Mouse (Mus musculus) liver, embryonic 13.5 days (tissue): ENCODE data around the gene Cdkal1. TPM values are rescaled to one million over a fixed set of nuclear protein-coding genes. Genes with fewer than 3 reads are reported as not detected.

Experiments
- ATAC-seq: fragments of 200-750 bp; cut with Nextera tagmentation; 2 replicates; pipeline ENCODE4 v1.8.0; 2017; ENCODE audit warnings: low read depth, mild to moderate bottlenecking, moderate number of reproducible peaks, moderate library complexity
- DNase-seq: peaks from one replicate; pipeline ENCODE4 v3.0.0; 2022
- H3K27ac ChIP-seq: fragments of 300-500 bp; sonication (generic); 2 replicates; pipeline ENCODE4 v1.5.1; 2015; ENCODE audit warnings: moderate library complexity, mild to moderate bottlenecking, inconsistent platforms
- H3K27me3 ChIP-seq: fragments of 300-500 bp; sonication (generic); 2 replicates; pipeline ENCODE4 v1.6.1; 2015; ENCODE audit warnings: mild to moderate bottlenecking, inconsistent platforms
- H3K36me3 ChIP-seq: fragments of 300-500 bp; sonication (generic); 2 replicates; pipeline ENCODE4 v1.6.1; 2015; ENCODE audit warnings: mild to moderate bottlenecking, inconsistent platforms
- H3K4me1 ChIP-seq: fragments of 300-500 bp; sonication (generic); replicated peaks from 2 replicates; pipeline ENCODE4 v1.6.1; 2015; ENCODE audit warnings: inconsistent platforms
- H3K4me2 ChIP-seq: fragments of 300-500 bp; sonication (generic); 2 replicates; pipeline ENCODE4 v1.6.1; 2015; ENCODE audit warnings: inconsistent platforms, mild to moderate bottlenecking, moderate library complexity
- H3K4me3 ChIP-seq: fragments of 300-500 bp; sonication (generic); replicated peaks from 2 replicates; pipeline ENCODE4 v1.5.1; 2015; ENCODE audit warnings: mild to moderate bottlenecking, inconsistent platforms
- H3K9ac ChIP-seq: fragments of 300-500 bp; sonication (generic); 2 replicates; pipeline ENCODE4 v1.6.1; 2015; ENCODE audit warnings: mild to moderate bottlenecking, inconsistent platforms
- H3K9me3 ChIP-seq: fragments of 300-500 bp; sonication (generic); replicated peaks from 2 replicates; pipeline ENCODE4 v1.6.1; 2016; ENCODE audit warnings: inconsistent platforms
- WGBS: fragments of 180-500 bp; shearing (Covaris S2); methylation state at CpG from one replicate; pipeline ENCODE4 v1.1.7; 2015; ENCODE audit not compliant: insufficient replicate concordance; 5-methylcytosine and 5-hydroxymethylcytosine counted together
- polyA plus RNA-seq: library from polyadenylated mRNA; unstranded; fragments of >200 nt; fragmentation: Nextera tagmentation; extraction: Ambion mirVana; gene quantifications from 2 replicates; pipeline ENCODE4 v1.2.1, GENCODE M21; 2015

Gene Cdkal1
- polyA plus RNA-seq, 1 experiment from 2014 or later: 10.0 TPM

GRCm38 (mm10) chr13:29831126-29831525 lies 24.3 kb downstream of the Cdkal1 start:
- Histone ChIP-seq H3K4me1 (peaks cover 18% of the 10 kb centered on the region), H3K36me3 (0 out of 2 replicates have a peak, but pooled peaks cover 3% of the 10 kb centered on the region), H3K9ac (no peak overlapping the region), H3K9me3 (no peaks in the 10 kb centered on the region), H3K4me2 (no peak overlapping the region), H3K27me3 (no peaks in the 10 kb centered on the region), H3K4me3 (no peak overlapping the region), H3K27ac (no peak overlapping the region)
- no peak for ATAC-seq
- DNase-seq: no peak
- 84% methylated on average over 4 of the region's 4 CpGs for WGBS

GRCm38 (mm10) chr13:29828032-29828431 lies 27.4 kb downstream of the Cdkal1 start:
- H3K9ac ChIP-seq: no peak overlapping the region
- DNase-seq (no peak), ATAC-seq (peak; percentile 62)
- no peak overlapping the region for H3K4me3 ChIP-seq
- H3K4me2 ChIP-seq: no peak overlapping the region
- 49% methylated on average over 1 of the region's 1 CpGs for WGBS
- H3K27me3 ChIP-seq: no peaks in the 10 kb centered on the region
- H3K9me3 ChIP-seq: no peaks in the 10 kb centered on the region
- H3K4me1 ChIP-seq: peaks cover 25% of the 10 kb centered on the region
- no peaks in the 10 kb centered on the region for H3K36me3 ChIP-seq
- H3K27ac ChIP-seq: no peak overlapping the region

DNA sequence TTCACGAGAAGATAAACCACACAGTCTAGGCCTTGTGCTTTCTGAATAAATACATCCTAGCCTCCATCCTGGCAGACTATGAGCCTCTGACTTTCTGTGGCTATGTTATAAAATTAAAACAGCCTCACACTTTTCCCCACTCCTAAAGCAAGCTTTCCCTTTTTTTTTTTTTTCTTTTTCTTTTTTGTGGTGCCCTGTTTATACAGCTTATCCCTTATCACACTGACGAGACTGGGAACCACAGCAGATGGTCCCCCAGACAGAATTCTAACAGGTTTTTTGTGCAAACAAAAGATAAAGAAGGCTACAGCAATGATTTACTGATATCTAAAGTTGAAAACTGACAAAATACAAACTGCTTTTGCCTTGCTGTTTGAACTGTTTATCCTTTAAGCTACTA lies 29.0 kb downstream of the Cdkal1 start:
- H3K4me3 ChIP-seq: no peak overlapping the region
- H3K4me1 ChIP-seq: peaks cover 28% of the 10 kb centered on the region
- DNase-seq: no peak
- no peaks in the 10 kb centered on the region for H3K27me3 ChIP-seq
- H3K4me2 ChIP-seq: no peak overlapping the region
- ATAC-seq: 0 out of 2 replicates have a peak, but pooled peaks have one; percentile 23
- no peak overlapping the region for H3K9ac ChIP-seq
- no peaks in the 10 kb centered on the region for H3K9me3 ChIP-seq
- 29% methylated on average over 2 of the region's 2 CpGs for WGBS
- no peak overlapping the region for H3K27ac ChIP-seq
- no peaks in the 10 kb centered on the region for H3K36me3 ChIP-seq

DNA sequence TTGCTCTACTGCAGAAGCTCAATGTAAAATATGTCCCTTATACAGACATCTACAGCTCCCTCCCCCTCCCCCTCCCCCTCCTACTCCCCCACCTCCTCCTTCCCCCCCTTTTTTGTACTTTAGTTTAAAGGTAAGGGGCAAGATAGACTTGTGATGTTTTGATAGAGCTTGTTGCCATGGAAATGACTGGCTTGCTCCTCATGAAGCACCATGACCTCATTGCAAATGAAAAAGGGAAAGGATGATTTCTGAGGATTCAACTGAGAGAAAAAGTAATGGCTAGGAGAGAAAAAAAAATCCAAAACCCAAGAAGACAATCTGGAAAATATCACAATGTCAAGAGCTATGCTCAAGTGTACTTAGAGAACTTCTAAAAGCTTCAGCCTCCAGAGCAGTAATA lies 29.4 kb downstream of the Cdkal1 start:
- Histone ChIP-seq H3K36me3 (no peaks in the 10 kb centered on the region), H3K9me3 (no peaks in the 10 kb centered on the region), H3K27ac (no peak overlapping the region), H3K9ac (no peak overlapping the region), H3K4me1 (peaks cover 26% of the 10 kb centered on the region), H3K4me2 (no peak overlapping the region), H3K27me3 (no peaks in the 10 kb centered on the region), H3K4me3 (no peak overlapping the region)
- ATAC-seq (no peak), DNase-seq (no peak)

GRCm38 (mm10) chr13:29824797-29825196 lies 30.7 kb downstream of the Cdkal1 start:
- peaks cover 31% of the 10 kb centered on the region for H3K4me1 ChIP-seq
- H3K4me3 ChIP-seq: no peak overlapping the region
- 75% methylated on average over 4 of the region's 4 CpGs for WGBS
- H3K27ac ChIP-seq: no peak overlapping the region
- H3K4me2 ChIP-seq: no peak overlapping the region
- DNase-seq: no peak
- no peaks in the 10 kb centered on the region for H3K27me3 ChIP-seq
- H3K9ac ChIP-seq: no peak overlapping the region
- ATAC-seq: no peak
- H3K9me3 ChIP-seq: no peaks in the 10 kb centered on the region
- no peaks in the 10 kb centered on the region for H3K36me3 ChIP-seq

- WGBS: 69% methylated on average over 8 of the region's 8 CpGs
These were observed 31.1 kb downstream of the Cdkal1 start for GRCm38 (mm10) chr13:29824326-29824725.

DNA sequence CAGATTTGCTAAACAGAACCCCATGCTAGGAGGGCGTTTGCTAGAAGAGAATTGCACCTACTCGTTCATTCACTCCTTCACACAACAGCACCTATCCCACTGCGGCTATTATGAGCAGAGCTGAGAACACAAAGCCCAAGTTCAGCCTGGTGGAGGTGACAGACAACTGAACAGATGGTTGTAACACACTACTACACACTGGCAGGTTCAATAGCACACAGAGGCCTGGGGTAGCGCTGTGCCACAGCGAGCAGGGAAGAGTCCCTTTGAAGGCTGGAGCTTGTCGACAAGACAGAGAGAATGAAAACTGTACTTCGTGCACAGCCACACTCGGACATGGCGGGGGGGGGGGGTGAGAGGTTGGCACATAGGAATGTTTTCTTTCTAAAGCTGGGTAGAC lies 31.6 kb downstream of the Cdkal1 start:
- Histone ChIP-seq H3K36me3 (no peaks in the 10 kb centered on the region), H3K27me3 (no peaks in the 10 kb centered on the region), H3K4me2 (no peak overlapping the region), H3K4me3 (no peak overlapping the region), H3K9ac (no peak overlapping the region), H3K9me3 (no peaks in the 10 kb centered on the region), H3K27ac (no peak overlapping the region), H3K4me1 (peaks cover 38% of the 10 kb centered on the region)
- 73% methylated on average over 9 of the region's 9 CpGs for WGBS
- no peak for DNase-seq
- no peak for ATAC-seq

More at GRCm38 (mm10) chr13:29824326-29824725, 31.1 kb downstream of the Cdkal1 start:
- Histone ChIP-seq H3K4me2 (no peak overlapping the region), H3K4me1 (peaks cover 34% of the 10 kb centered on the region), H3K27ac (no peak overlapping the region), H3K9ac (no peak overlapping the region), H3K4me3 (no peak overlapping the region), H3K27me3 (no peaks in the 10 kb centered on the region), H3K9me3 (no peaks in the 10 kb centered on the region), H3K36me3 (no peaks in the 10 kb centered on the region)
- DNase-seq (no peak), ATAC-seq (no peak)

GRCm38 (mm10) chr13:29823487-29823886 lies 32.0 kb downstream of the Cdkal1 start:
- Histone ChIP-seq H3K9me3 (no peaks in the 10 kb centered on the region), H3K4me3 (no peak overlapping the region), H3K4me2 (no peak overlapping the region), H3K4me1 (peaks cover 42% of the 10 kb centered on the region), H3K9ac (no peak overlapping the region), H3K27ac (no peak overlapping the region), H3K27me3 (no peaks in the 10 kb centered on the region), H3K36me3 (no peaks in the 10 kb centered on the region)
- ATAC-seq (no peak), DNase-seq (no peak)
- WGBS: 72% methylated on average over 8 of the region's 8 CpGs

GRCm38 (mm10) chr13:29819910-29820583 lies 35.4 kb downstream of the Cdkal1 start:
- Histone ChIP-seq H3K36me3 (no peaks in the 10 kb centered on the region), H3K4me2 (no peak overlapping the region), H3K4me3 (no peak overlapping the region), H3K4me1 (peaks cover 30% of the 10 kb centered on the region), H3K9ac (no peak overlapping the region), H3K9me3 (no peaks in the 10 kb centered on the region), H3K27me3 (no peaks in the 10 kb centered on the region), H3K27ac (no peak overlapping the region)
- 62% methylated on average over 9 of the region's 9 CpGs for WGBS
- DNase-seq (no peak), ATAC-seq (no peak)

- H3K4me2 ChIP-seq: no peak overlapping the region
- H3K4me3 ChIP-seq: no peak overlapping the region
- H3K27me3 ChIP-seq: no peaks in the 10 kb centered on the region
- DNase-seq: no peak
- ATAC-seq: no peak
- H3K9ac ChIP-seq: no peak overlapping the region
- 68% methylated on average over 3 of the region's 3 CpGs for WGBS
- no peaks in the 10 kb centered on the region for H3K9me3 ChIP-seq
- H3K4me1 ChIP-seq: peaks cover 30% of the 10 kb centered on the region
- no peaks in the 10 kb centered on the region for H3K36me3 ChIP-seq
- H3K27ac ChIP-seq: no peak overlapping the region
These were observed 36.3 kb downstream of the Cdkal1 start for GRCm38 (mm10) chr13:29819147-29819546.

GRCm38 (mm10) chr13:29818314-29818713 lies 37.2 kb downstream of the Cdkal1 start:
- WGBS: 31% methylated on average over 2 of the region's 2 CpGs
- no peak overlapping the region for H3K27ac ChIP-seq

DNA sequence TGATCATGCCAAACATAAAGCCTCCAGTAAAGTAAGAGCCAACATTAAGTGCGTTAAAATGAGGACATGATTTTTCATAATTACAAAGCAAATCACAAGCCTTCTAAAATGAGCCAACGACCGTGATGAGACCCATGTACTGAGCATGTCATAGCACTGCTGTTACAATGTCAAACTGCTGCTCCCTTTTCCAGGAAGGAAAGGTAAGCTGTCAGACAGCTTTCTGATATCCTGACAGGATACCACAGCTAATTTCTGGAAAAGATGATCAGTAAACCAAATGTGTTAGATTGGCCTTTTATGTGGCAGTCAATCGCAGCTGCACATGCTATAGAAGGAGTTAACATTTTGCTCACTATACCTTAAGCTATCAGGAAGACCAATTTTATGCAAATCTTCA lies 44.7 kb downstream of the Cdkal1 start:
- DNase-seq: no peak
- no peak for ATAC-seq
- 83% methylated on average over 4 of the region's 4 CpGs for WGBS

More at GRCm38 (mm10) chr13:29818314-29818713, 37.2 kb downstream of the Cdkal1 start:
- no peak for ATAC-seq
- Histone ChIP-seq H3K9ac (no peak overlapping the region), H3K27me3 (no peaks in the 10 kb centered on the region), H3K4me3 (no peak overlapping the region), H3K9me3 (no peaks in the 10 kb centered on the region), H3K36me3 (no peaks in the 10 kb centered on the region), H3K4me1 (peaks cover 30% of the 10 kb centered on the region), H3K4me2 (no peak overlapping the region)
- no peak for DNase-seq

More for the DNA sequence above, 44.7 kb downstream of the Cdkal1 start:
- Histone ChIP-seq H3K4me1 (peaks cover 2% of the 10 kb centered on the region; the same call in 1 of the 2 replicates), H3K4me2 (no peak overlapping the region), H3K9me3 (no peaks in the 10 kb centered on the region), H3K27me3 (no peaks in the 10 kb centered on the region), H3K36me3 (no peaks in the 10 kb centered on the region), H3K27ac (no peak overlapping the region), H3K9ac (no peak overlapping the region), H3K4me3 (no peak overlapping the region)
